Mouse (Mus musculus) cerebellum, adult 11-12 months (tissue): Measurements from ENCODE around the gene Olfr125.

ENCODE experiments used
- DNase-seq: peaks from one replicate; pipeline ENCODE4 v3.0.0; 2022

Olfr125 gene

DNA sequence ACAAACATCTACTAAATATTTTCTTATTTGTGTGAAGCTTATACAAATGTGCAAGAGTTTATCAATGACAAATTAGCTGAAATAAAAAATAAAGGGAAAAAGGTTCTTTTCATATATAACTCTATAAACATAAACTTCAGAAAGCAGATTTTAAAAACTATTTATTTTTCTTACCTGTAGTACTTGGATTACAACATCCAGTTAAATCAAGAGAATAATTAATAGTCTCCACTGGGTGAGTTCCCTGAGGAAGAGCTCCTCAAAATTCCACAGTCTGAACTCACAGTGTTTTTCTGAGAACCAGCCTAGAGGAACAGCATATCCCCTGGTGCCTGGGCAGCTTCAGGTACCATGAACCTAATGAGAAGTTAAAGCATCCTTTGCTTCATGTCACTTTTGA, at the start of gene Olfr125:
Gene Olfr125 (plus strand): TSS at position 301 of the 400 bp plus-strand sequence.
- DNase-seq, result no peak

DNA sequence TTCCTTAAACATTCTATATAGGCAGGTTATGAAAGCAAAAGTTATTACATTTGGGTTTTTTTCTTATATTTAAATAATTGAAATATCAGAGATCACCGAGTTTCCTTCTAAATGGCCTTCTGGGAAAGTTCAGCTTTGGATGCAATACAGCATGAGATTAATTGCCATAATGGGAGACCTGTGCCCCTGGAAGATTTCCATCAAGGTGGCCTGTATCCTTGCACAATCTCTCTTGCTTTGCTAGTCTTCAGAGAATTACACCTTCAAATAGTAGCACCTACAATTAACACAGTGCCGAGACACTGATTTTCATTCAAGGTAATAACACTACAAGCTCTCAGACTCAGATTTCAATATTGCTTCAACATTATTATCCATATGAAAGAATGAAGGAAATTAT, 39.5 kb upstream of the Olfr125 start, which contains the start of gene Olfr123:
Gene Olfr123 (plus strand): TSS at position 301 of the 400 bp plus-strand sequence.
- no peak for DNase-seq

DNA sequence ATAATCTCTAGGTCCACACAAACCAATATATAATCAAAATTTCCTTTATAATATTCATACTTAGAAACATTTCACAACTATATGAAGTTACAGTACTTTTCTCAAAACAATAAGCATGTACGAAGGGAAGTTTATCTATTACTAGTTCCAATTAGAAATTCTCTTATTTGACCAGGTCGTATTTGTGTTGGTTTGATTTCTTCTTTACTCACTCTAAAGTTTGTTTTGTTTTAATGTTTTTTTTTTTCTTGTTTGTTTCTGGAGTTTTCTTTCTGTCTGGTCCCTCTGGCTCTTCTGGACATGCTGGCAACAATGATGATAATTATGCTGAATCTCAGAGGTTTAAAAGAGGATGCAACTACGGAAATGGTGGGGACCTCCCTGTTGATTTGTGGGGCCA, 33.2 kb upstream of the Olfr125 start, which contains the start of gene Olfr124:
Gene Olfr124 (plus strand): TSS at position 301 of the 400 bp plus-strand sequence.
- no peak for DNase-seq

DNA sequence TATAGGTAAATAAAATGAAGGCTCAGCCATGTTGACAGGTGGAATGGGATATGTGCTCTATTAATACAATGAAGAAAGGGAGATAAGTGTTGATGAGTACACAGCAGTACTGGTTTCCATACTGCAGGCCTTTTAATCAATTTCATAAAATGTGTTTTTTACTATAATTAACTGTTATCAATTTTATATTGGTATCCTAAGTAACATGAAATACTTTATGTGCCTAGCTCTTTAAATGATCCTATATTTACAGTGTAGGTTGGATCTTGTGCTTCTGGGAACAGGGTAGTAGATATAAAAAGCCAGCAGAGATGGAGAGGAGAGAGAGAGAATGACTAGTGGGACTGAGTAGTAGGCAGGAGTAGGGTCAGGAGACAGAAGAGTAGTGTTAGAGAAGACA, 14.4 kb downstream of the Olfr125 start, which contains the start of gene Olfr126:
Gene Olfr126 (plus strand): TSS at position 301 of the 400 bp plus-strand sequence.
- DNase-seq, result no peak

DNA sequence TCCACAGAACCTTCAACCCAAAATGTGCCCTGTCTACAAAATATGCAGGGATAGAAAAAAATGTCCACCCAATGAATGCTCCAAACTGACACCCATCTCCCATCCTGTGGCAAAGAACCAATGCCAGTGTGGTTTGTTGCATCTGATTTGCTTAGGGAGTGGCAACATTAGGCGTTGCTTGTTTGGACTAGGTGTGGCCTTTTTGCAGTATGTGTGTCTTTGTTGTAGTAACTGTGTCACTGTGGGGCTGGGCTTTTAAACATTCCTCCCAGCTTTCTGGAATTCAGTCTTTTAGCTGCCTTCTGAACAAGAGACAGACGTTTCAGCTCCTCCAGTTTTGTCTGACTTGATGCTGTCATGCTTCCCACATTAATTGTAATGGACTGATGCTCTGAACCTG, 31.2 kb downstream of the Olfr125 start:
- no peak for DNase-seq

DNA sequence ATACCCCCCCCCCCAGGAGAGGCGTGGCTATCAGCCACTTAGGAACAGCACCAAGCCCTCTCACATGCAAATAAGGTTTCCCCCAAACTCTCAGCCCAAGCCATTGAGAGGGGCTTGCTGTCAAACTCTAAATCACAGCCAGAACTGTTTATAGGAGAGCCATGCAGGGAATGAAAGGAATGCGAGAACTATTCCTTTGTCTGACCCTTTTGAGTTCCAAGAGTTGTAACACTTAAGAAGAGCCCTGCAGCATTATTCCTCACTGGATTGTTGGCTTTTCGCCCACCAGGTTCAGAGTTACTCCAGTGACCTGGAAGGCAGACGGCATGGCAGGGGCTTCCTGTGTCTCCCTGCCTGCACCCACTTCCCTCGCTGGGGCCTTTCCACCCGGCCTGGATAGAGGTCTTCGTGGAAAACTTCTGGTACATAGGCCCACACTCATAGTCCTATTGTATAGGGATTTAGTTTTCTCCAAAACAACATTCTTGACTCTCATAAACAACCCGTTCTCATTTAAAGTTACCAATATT, 37.0 kb downstream of the Olfr125 start:
- no peak for DNase-seq

DNA sequence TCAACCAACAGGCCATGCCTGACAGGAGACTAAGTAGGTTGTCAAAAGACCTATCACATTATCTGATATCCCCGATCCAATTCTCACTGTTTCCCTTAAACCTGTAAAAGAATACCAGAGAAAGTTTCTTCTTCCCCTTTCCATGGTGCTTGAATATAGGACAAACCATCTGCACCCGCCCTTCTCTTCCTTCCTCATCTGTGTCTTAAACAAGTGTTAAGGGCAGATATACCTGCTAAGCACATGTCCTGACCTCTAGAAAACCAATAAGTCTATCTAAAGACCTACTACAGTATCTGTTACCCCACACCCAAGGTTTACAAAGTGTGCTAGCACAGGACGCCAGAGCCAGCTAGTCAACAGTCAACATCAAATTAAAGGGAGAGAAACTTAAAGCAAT, 41.1 kb downstream of the Olfr125 start:
- DNase-seq, result no peak
